Mouse (Mus musculus) large intestine, adult 2 months (tissue): ENCODE measurements at regions not wholly inside any gene's neighbourhood (a gene's known extent, or its start where the extent isn't known, plus 50 kb on each side); places are given as distances from the start of the nearest gene placed in this dataset.
A peak's percentile ranks its signal among the peaks of the same experiment; 100 is the strongest.
"Not testable (repeated sequence)": the region's sequence is repeated elsewhere in the genome, so short reads cannot be mapped to it uniquely, and the experiment has no call there.

Experiments used
- DNase-seq: peaks from one replicate; pipeline ENCODE4 v3.0.0-alpha.2; 2012; ENCODE audit warnings: low read depth, low spot score
- WGBS: fragments of 180-500 bp; shearing (Covaris S2); methylation state at CpG from one replicate; pipeline ENCODE4 v1.1.7; 2018; 5-methylcytosine and 5-hydroxymethylcytosine counted together

- DNase-seq, result no peak
- WGBS, result 89% methylated on average over 6 of the region's 6 CpGs
These were observed 100.9 kb upstream of the Nrip1 start for GRCm38 (mm10) chr16:76474481-76474880.

- no peak for DNase-seq
- 68% methylated on average over 3 of the region's 3 CpGs for WGBS
These were observed 98.8 kb upstream of the Nrip1 start for GRCm38 (mm10) chr16:76472386-76472785.

GRCm38 (mm10) chr16:76471081-76471480, 97.5 kb upstream of the Nrip1 start:
- WGBS, result 52% methylated on average over 3 of the region's 3 CpGs
- DNase-seq, result no peak

- WGBS, result 76% methylated on average over 1 of the region's 1 CpGs
These were observed 85.9 kb upstream of the Nrip1 start for GRCm38 (mm10) chr16:76459521-76459920.

GRCm38 (mm10) chr16:76456300-76456599, 82.6 kb upstream of the Nrip1 start:
- 74% methylated on average over 2 of the region's 2 CpGs for WGBS
- DNase-seq, result not testable (repeated sequence)

More at GRCm38 (mm10) chr16:76459521-76459920, 85.9 kb upstream of the Nrip1 start:
- DNase-seq, result no peak

- WGBS, result 75% methylated on average over 9 of the region's 9 CpGs
- DNase-seq, result no peak
These were observed 82.1 kb upstream of the Nrip1 start for GRCm38 (mm10) chr16:76455499-76456299.

- peak; percentile 57 for DNase-seq
- WGBS, result 28% methylated on average over 17 of the region's 17 CpGs
These were observed 81.3 kb upstream of the Nrip1 start for GRCm38 (mm10) chr16:76454741-76455465.

- WGBS, result 22% methylated on average over 11 of the region's 11 CpGs
- peak; percentile 81 for DNase-seq
These were observed 80.0 kb upstream of the Nrip1 start for GRCm38 (mm10) chr16:76453457-76454200.

- 42% methylated on average over 3 of the region's 3 CpGs for WGBS
- no peak for DNase-seq
These were observed 75.1 kb upstream of the Nrip1 start for GRCm38 (mm10) chr16:76448773-76449172.

- DNase-seq, result no peak
- 53% methylated on average over 3 of the region's 3 CpGs for WGBS
These were observed 73.4 kb upstream of the Nrip1 start for GRCm38 (mm10) chr16:76447033-76447432.

- no peak for DNase-seq
- WGBS, result 60% methylated on average over 3 of the region's 3 CpGs
These were observed 71.0 kb upstream of the Nrip1 start for GRCm38 (mm10) chr16:76444668-76445067.

- WGBS, result 85% methylated on average over 2 of the region's 2 CpGs
- DNase-seq, result no peak
These were observed 69.0 kb upstream of the Nrip1 start for GRCm38 (mm10) chr16:76442635-76443034.

- 26% methylated on average over 5 of the region's 5 CpGs for WGBS
- DNase-seq, result no peak
These were observed 68.3 kb upstream of the Nrip1 start for GRCm38 (mm10) chr16:76441803-76442448.

- WGBS, result 85% methylated on average over 3 of the region's 3 CpGs
- no peak for DNase-seq
These were observed 64.7 kb upstream of the Nrip1 start for GRCm38 (mm10) chr16:76438093-76438883.

- DNase-seq, result no peak
- WGBS, result 87% methylated on average over 6 of the region's 6 CpGs
These were observed 62.7 kb upstream of the Nrip1 start for GRCm38 (mm10) chr16:76436290-76436689.

- DNase-seq, result no peak
- WGBS, result 71% methylated on average over 24 of the region's 24 CpGs
These were observed 59.6 kb upstream of the Nrip1 start for GRCm38 (mm10) chr16:76433076-76433825.

- WGBS, result 55% methylated on average over 9 of the region's 9 CpGs
- DNase-seq, result no peak
These were observed 58.7 kb upstream of the Nrip1 start for GRCm38 (mm10) chr16:76432304-76432703.

GRCm38 (mm10) chr16:76429156-76429555, 55.5 kb upstream of the Nrip1 start:
- WGBS, result 88% methylated on average over 3 of the region's 3 CpGs
- no peak for DNase-seq

GRCm38 (mm10) chr16:76423964-76424363, 50.3 kb upstream of the Nrip1 start:
- WGBS, result 80% methylated on average over 14 of the region's 14 CpGs

More at GRCm38 (mm10) chr16:76423964-76424363, 50.3 kb upstream of the Nrip1 start:
- no peak for DNase-seq
